Mouse (Mus musculus) embryo, embryonic 11.5 days (tissue): Measurements from ENCODE around the gene Gm10570.
A peak's percentile ranks its signal among the peaks of the same experiment; 100 is the strongest.

ENCODE experiments used
- DNase-seq: peaks from one replicate; pipeline ENCODE4 v3.0.0-alpha.2; 2012; ENCODE audit warnings: low read depth, low spot score

Gm10570 gene

DNA sequence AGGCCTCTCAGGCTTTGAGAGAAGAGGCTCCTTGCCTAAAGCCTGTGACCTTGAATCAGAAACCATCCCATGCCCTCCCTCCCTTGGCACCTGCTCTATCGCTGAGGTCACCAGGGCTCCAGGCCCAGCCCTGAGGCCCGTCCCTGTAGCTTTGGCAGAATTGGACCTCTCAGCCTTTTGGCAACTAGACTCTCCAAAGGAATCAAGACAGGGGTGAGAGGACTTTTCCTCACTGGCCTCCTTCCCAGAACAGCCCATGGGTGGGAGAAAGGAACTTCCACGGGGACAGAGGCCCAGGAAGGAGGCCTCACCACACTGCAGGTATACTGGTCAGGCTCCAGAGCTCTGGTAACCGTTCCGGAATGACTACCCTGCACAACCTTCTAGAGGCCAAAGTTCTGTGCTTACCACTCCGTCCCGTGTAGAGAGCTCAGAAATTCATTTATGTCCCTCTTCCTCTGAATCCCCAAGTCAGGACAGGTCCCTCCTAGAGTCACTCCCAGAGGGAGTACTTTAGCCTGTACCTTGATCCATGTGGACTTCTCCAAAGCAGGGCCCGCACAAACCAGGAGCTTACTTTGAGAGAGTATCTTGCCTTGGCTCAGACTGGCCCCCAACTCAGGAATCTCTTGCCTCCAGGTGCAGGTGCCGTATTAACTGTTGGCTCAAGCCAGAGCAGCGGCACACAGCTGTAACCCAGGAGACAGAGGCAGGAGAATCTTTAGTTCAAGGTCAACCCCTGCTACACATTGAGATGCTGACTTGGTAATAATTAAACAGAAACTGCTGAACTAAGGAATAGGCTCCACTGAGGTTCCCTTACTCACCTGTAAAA lies 1.5 kb downstream of the Gm10570 start:
- no peak for DNase-seq

DNA sequence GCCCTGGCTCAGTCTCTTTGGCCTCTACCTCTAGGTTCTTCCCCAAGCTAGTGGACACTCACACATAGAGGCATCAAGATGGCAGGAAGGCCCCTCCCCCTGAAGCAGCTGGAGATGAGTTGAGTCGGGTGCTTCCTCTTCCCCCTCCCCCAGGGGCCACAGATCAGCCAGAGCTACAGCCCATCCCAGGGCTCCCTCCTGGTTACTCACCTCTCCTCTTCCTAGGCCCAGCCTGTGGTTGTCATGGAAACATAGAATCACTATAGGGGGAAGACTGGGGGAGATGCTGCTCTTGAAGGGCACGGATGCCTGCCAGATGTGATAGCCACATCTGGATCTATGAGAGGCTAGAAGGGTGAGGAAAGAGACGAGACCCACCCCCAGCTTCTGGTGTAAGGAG lies 3.7 kb downstream of the Gm10570 start:
- DNase-seq, result no peak

DNA sequence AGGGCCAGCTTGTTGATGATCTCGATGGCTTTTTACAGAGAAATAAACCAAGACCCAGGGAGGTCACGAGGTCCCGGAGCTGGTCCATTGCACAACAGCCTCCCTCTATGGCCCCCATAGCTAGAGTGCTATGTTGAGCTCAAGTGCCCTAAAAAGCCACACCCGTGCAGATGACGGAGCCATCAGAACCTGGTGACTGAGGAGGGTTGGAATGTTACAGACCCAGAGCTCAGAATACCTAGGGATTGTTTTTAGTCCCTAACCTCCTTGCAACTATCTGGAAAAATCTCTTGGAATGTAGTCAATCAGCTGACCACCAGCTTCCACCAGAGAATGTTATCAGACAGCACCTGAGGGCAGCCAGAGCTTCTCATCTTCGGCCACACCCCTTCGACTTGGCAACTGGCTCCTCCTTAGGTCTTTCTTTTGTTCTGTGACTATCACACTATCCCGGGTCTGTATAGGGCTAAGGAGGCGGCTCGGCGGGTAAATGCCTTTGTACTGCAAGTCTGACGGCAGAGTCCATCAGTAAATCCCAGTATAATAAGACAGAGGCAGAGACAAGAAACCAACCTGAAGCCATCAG lies 6.1 kb downstream of the Gm10570 start:
- no peak for DNase-seq

DNA sequence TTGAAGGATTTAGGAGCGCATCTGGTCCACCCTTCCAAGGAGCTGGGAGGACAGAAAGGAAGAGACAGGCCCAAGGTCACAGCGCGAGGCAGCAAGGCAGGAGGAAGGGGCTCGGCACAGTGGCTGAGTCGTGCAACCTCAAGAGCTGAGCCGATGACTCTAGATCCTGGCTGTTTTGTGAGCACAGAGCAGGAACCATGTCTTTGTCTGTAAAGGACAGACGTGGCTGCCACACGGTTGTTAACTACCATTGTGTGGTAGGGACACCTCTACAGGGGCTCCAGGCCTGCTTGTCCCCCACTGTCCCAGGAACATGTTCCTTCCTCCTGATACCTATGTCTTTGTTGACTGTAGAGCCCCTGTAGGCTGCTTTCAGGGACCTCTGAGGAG lies 8.8 kb downstream of the Gm10570 start:
- DNase-seq, result no peak

DNA sequence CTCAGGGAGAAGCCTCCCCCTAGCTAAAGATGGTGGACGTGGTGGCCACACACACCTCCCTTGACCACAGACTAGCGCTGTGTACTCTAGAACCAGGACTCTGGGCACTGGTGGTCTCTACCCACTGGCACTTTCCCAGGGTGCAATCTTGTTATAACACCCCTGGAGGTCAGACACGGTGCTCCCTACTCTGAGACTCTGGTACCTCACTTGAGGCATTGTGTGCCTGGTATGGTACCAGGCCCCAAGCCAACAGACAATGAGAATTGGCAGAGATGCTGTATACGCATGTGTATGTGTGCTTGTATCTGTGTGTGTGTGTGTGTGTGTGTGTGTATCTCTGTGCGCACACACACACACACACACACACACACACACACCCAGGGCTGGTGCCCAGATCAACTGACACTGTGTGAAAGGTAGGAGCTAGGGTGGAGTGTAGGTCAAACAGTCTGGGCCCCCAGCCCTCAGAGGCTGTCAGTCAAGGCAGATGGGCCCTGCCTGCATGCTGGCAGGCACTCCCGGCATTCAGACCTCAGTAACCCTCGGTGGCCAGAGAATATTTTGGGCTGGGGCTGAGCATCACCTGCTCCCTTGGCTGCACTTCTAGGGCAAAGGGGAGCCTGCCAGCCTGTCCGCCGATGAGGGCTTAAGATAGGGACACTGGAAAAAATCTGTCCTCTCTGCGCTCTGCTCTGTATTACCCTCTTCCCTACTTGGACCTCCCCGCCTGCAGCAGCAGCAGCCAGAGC lies 9.4 kb downstream of the Gm10570 start:
- no peak for DNase-seq

DNA sequence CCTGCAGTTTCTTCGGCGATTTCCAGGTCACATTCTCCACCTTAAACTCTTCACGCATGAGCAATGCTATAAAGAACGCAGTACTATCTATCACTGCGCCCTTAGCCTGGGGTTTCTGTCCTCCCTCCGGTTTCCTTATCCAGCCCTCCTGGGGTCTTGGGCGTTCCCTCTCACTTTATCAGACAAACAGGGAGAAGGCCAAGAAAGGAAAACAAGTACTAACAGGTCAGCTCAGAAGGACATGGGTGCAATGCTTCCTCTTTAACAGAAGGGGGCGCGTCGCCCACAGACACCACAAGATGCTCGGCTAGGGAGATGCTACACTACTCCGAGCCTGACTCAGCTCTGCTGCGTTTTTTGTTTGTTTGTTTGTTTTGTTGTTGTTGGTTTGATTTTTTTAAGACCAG lies 11.3 kb downstream of the Gm10570 start:
- DNase-seq, result no peak

DNA sequence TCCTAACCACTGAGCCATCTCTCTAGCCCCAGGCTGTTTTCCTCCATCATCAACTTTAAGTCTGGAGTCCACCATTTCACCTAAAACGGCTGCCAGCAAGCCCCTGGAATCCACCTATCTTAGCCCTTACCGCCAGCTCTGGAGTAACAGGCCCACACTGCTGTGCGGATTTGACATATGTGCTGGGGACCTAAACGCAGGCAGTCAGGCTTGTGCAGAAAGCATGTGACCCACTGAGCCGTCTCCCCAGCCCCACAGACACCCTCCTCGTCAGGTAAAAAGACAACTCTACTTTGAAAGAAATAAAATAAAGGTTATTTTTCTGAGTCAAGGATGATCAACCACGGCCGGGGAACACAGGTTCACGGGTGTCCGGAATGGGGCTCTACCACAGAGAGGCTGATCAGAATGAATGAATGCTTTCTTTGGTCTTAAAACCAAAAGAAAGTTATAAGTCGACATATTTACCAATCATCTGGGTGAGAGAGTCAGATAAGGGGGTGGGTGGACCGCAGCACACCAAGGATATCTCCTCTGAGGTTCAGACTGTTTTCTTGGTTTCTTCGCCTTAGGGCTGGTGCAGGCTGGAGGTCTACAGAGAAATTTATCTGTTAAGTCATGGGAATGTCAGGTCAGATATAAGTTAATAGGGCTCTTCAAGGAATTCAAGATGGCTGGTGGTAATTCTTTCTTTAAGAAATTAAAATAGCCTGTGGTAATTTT lies 12.1 kb downstream of the Gm10570 start:
- no peak for DNase-seq

DNA sequence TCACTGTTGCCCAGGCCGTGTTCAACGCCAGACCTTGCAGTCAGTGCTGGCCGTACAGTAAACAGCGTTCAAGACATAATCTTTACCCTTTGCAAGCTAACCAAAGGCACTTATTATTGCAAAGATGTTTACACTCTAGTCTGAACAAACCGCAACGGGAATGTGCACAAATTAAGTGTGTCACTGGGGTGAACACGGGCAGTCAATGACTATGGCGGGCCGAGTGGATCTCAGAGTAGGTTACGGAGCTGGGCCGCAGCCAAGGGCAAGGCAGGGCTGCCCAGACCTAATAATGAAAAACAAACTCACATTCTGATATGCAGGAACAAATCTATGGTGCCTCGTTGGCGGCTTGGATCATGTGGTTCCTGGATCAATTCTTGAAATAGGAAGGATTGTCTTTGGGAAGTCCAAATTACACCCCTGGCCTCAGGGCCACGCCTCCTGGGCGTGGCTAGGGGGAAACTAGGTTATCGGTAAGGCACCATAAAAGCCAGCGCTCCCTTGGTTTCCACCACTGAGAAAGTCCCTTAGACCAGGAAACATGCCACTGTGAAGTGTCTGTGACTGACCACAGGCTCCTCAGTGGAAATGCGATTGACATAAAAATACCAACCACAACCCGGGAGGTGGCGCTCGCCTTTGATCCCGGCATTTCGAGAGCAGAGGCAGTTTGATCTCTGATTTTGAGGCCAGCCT lies 13.3 kb downstream of the Gm10570 start:
- no peak for DNase-seq

DNA sequence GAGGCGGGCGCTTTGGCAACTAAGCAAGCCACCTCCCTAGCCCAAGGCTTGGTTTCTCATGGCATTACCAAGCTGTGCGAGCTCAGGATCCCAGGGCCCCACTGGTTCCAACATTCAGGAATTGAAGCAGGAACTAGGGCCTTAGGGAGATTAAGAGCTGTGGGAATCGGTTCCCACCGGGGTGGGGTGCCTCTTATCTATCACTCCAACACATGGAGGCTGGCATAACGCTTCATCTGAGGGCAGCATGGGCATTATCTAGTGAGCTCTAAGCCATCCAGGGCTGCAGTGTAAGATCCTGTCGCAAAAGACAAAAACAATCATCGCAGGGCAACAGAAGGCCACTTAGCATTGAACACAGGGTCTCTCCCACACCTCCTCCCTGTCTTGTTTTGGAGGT lies 14.0 kb downstream of the Gm10570 start:
- no peak for DNase-seq

DNA sequence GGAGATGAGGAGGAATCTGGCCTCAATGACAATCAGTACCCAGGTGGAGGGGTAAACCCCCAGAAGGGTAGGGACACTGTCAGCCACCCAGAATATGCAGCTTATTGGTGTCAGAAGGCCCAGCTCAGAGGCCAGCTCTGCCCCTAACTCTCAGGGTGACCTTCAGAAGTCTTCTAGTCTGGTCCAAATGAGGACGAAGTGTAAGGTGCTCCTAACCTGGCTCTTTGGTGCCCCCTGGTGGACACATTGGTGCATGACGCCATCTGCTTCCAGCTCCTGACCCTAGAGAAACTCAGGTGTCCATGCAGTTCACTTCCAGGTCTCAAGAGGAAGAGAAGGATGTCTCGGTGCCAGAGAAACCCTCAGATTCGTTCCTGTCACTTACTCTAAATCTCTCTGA lies 16.2 kb downstream of the Gm10570 start:
- peak; percentile 71 for DNase-seq

DNA sequence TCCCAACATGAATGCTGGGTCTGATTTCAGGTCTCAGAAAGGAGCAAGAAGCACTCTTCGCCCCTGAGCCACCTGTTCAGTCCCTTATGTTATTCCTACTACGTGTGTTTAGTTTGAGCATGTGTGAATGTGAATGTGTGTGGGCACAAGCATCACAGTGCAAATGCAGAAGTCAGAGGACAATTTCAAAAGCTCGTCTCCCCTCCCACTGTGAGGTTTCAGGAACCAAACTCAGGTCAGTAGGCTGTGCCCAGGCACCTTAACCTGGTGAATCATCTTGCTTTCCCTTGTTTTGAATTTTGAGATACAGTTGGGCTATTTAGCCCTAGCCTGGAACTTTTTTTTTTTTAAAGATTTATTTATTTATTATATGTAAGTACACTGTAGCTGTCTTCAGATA lies 18.6 kb downstream of the Gm10570 start:
- DNase-seq, result no peak

DNA sequence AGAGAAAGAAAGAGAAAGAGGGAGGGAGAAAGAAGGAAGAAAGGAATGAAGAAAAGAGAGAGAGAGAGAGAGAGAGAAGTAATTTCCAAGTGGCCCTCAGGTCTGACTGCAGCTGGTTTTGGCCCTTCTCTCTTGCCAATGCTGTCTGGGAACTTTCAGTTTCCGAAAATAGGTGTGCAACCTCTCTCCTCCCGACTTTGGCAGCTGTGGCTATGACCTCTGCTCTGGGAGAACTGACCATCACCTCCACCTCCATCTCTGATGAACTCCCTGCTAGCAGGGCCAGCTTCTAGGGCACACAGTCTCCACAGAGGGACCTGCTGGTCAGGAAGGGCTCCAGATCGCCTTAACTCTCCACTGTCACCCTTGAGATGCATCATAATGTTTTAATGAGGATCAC lies 21.9 kb downstream of the Gm10570 start:
- no peak for DNase-seq

DNA sequence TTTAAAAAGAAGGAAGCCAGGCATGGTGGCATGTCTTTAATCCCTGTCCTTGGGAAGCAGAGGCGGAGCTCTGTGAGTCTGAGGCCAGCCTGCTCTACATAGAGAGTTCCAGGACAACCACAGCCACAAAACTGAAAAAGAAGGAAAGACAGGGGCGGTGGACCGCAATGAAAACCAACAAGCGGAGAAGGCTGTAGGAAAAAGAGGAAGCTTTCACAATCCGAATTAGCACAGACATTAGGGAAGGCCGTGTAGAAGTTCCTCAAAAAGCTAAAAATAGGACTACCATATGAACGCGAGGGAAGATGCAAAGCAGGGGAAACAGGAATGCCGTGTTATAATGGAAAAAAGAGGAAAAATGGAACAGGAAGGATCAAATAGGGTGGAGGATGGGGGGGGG lies 24.6 kb downstream of the Gm10570 start:
- no peak for DNase-seq

DNA sequence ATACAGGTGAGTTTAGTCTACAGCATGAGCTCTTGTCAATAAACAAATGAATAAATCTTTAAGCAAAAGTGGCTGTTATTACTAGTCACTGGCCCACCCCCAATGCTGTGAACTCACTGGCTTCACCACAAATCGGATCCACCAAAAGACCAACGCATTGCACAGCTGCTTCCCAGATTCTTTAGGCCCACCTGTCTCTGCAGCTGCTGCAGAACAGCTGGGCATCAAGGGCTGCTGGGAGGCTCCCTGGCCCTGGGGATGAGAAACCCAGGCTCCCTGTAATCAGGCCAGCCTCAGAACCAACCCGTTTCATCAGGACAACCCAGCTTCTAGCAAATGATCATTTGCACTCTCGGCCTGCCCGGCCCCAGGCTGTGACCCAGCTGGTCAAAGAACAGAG lies 25.6 kb downstream of the Gm10570 start:
- DNase-seq, result no peak

DNA sequence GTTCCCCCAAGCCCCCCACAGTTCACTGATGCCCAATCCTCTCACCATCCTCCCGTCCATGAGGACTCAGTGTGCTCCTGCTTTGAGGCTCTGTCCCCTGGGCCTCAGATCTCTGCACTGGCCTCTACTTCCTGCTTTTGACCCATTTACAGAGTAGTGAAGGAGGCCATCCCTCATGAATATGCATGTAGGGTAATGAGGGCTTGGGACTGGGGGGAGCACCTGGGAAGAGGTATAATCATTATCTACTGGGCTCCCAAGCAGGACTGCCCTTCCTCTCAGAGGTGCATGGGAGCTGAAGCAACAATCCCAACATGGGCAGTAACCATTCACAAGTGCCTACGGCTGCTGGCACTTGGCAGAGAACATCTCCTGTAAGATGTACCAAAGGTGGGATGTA lies 29.4 kb downstream of the Gm10570 start, which contains the start of gene Serinc2:
Gene Serinc2, minus strand, starts transcription at position 101 of the 400 bp plus-strand sequence.
- DNase-seq, result no peak

DNA sequence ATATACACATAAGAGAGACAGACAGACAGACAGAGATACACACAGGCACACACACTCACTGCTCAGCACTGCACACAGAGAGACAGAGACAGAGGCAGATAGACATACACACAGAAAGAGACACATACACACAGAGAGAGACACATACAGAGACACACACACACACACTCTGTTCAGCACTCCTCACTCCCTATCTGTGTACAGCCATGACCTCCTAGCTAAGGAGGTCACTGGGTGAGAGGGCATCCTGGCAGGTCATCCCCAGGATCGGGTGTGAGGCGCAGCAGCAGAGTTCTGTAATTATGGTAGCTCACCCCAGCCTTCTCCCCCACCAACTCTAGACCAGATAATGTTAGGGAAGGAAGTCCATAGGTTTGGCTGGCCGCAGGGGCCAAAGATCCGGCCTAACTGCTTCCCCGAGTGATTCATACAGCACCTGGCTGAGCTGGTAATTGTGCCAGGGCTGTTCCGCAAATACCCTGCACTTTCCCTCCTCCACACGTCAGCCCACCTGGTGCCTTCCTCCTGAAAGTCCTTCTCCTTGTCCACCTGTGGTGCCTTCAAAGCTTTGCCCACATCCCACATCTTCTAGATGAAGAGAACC lies 31.8 kb downstream of the Gm10570 start:
- no peak for DNase-seq

DNA sequence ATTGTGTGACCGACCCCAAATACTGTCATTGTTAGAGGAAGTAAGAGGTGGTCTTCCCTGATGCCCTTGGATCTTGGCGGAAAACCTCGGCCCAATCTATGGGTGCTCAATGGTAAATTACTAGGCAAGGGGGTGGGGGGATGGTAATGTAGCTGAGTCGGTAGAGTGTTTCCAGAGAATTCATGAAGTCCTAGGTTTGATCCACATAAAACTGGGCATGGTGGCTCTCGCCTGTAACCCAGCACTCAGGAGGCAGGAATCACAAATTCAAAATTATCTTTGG lies 32.7 kb downstream of the Gm10570 start:
- no peak for DNase-seq

DNA sequence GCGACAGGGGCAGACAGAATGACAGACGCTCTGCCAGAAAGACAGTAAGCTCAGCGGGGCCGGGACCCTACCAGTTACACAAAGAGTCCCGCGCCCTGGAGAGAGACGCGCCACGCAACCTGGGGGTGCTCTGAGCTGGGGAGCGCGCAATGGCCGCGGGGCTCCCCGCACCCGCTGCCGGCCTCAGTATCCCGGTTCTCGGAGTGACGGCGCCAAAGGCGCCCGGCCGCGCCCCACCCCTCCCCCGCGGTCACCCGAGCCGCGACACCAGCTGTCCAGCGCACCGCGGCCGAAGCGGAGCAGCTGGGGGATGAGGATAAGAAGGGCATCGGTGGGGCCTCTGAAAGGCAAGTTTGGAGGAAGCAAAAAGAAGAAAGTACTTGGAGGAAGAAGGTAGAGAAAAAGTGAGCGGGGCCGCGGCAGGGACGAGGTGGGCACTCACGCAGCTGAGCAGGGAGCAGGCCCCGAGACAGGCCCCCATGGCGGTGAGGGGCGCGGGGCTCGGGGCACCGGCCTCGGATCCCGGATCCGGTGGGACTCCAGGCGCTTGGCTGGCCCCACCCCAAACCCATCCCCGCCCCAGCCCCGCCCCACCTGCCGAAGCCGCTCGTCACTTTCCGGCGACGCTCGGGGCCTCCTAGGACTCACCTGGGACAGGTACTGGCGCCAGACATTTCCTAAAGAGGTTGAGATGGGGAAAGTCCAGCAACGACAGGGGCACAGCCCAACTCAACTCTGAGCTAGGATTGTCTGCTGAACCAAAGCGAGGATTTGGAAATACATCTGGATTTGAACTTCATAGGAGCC lies 33.3 kb downstream of the Gm10570 start:
- DNase-seq, result no peak

DNA sequence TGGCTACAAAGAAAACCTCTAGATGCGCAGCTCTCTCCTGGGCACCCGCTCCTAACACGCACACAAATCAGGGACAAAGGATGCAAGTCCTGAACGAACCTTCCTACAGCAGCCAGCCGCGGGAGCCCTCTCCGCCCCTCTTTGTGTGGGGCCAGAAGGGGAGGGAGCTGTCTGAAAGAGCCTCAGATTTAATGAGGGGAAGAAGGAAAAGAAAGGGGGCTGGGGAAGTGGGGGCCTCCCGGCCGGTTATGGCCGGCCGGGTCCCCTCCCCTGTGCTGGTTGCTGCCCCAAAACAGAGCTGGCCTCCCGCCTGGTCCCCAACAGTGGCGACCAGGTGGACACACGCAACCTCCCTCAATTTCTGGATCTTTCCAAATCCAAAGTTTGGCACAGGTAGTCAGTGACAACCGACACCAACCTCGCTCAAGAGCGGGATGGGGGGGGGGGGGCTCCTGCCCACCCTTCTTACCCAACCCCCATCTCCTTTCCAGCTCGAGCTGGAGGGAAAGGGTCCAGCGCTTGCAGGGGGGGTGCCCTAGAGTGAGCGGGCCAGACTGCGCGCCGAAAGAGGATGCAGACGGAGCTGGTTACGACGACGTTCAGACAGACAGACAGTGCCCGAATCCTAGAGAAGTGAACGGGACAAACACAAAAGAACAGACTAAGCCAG lies 34.0 kb downstream of the Gm10570 start:
- DNase-seq, result peak; percentile 57
